Mouse (Mus musculus) C2C12 (cell line): ENCODE results near the gene Tenm4.

Experiments
- CEBPB ChIP-seq: IDR thresholded peaks from one replicate; pipeline ENCODE4 v1.6.1; 2011; ENCODE audit warnings: low read depth, mild to moderate bottlenecking, control low read depth, moderate library complexity
- CTCF ChIP-seq: IDR thresholded peaks from one replicate; pipeline ENCODE4 v1.5.1; 2011; ENCODE audit not compliant: control insufficient read depth, insufficient read depth, insufficient read length
- MAX ChIP-seq: IDR thresholded peaks from one replicate; pipeline ENCODE4 v1.6.1; 2011; ENCODE audit warnings: mild to moderate bottlenecking, control low read depth
- MYOG ChIP-seq: IDR thresholded peaks from one replicate; pipeline ENCODE4 v1.6.1; 2011; ENCODE audit not compliant: control insufficient read depth, insufficient read length; ENCODE audit errors: extremely low read depth
- USF1 ChIP-seq: IDR thresholded peaks from one replicate; pipeline ENCODE4 v1.6.1; 2011; ENCODE audit warnings: low read depth, mild to moderate bottlenecking, control low read depth, moderate library complexity

DNA sequence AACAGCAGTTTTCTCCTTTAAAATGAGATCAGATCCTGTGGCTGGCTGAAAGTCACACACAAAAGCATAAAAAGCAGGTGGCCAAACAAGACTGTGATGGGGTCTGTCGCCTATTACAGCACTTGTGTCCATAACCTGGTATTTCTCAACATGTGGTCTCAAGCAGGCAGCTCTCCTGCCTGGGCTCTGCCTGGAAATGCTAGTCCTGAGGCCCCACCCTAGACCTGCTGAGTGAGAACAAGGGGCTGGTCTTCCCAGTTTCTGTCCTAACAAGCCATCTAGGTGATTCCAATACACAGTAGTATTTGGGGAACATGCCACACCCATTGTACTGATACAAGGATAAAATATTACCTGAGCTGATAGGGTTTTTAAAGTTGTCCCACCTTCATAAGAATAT is 73.8 kb downstream of the Tenm4 start:
- TF ChIP-seq MYOG: no peak
- TF ChIP-seq CTCF: no peak
- no peak for TF ChIP-seq CEBPB
- no peak for TF ChIP-seq MAX
- no peak for TF ChIP-seq USF1
